Mouse (Mus musculus): ENCODE results near the gene Klhl3.
"Not testable (repeated sequence)": the region's sequence is repeated elsewhere in the genome, so short reads cannot be mapped to it uniquely, and the experiment has no call there.

Gene Klhl3

DNA sequence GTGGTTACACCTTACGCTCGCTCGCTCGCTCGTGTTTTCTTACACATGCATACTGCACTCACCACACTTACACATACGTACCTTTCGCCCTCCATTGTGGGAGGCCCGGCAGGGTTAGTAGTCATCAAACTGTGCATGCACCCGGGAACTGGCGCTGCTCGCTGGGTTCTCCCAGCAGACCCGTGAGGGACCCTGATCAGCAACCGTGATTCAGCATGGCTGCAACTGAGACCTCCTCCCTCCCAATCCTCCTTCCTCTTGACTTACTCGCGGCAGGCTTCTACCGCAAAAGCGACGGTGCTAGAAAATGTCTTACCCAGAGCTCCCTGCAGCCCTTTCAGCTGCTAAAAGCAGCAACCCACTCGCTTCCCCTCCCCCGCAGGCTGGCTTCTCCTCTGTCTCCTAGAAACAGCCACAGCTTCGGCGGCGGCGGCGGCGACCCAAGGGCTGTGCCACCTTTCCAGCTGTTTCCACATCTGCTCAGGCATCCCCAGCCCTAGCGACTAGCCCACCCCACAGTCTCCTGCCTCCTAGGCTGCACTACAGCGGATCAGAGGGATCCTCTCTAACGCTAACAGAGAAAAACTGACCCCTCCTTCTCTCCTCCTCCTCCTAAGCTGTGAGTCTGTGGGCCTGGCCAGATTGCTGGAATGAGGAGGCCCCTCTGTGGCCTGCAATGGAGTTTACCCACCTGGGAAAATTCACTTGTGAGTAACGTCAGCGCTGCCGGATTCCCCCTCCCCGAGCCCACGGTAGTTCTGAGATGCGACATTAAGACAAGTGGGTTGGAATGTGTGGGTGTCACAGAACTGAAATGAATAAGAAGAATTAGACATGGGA, at the start of gene Klhl3:
TSS of gene Klhl3 (minus strand) at position 532 of the 840 bp plus-strand sequence.
- peak; percentile 83 for DNase-seq

DNA sequence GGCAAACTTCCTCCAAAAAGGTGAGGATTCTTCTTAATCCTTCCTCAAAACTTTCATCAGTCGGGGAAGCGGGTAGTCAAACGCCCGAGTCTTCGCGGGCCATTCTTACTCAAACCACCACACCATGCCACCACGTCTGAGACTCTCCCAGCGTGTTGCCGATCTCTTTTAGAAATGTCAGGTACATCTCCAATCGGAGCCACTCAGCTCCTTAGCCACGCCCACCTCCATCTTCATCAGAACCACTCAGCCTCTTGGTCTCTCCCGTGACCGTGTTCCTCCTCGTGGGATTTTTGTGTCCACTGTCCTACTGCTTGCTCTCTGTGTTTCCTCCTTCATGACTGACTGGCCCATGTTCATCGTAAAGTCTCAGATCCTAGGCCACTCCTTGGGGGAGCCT, 47.4 kb upstream of the Klhl3 start:
- DNase-seq: no peak

DNA sequence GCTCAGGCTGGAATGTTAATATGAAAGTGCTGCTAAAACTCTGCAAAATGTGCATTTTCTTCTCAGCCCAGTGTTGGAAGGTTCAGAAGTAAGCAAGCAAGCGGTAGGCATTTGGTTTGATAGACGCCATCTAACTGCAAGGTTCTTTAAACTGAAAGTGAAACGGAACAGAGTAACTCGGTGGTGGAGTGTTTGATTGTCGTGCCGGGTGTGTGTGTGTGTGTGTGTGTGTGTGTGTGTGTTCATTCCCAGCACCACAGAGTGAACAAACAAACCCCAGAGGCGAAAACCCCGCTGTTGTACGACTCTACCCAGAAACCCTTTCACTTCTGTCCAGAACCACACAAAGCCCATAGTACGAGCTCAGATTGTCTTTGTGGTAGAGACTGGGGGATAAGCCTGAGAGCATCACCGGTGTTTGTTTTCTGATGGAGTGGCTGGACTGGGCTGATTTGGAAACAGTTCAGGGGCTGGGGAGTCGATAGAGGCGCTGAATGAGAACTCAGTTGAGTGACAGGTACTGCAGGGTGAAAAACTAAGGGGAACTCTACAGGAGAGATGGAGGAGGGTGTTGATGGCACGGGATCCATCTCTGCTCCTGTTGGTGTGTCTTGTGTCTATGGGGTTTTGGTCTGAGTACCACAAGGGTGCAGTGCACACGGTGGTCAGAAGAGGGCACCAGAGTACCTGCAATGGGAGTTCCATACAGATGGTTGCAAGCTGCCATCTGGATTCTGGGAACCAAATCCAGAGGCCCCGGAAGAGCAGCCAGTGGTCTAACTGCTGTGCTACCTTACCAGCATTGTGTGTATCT, 44.9 kb upstream of the Klhl3 start:
- DNase-seq: peak; percentile 92

DNA sequence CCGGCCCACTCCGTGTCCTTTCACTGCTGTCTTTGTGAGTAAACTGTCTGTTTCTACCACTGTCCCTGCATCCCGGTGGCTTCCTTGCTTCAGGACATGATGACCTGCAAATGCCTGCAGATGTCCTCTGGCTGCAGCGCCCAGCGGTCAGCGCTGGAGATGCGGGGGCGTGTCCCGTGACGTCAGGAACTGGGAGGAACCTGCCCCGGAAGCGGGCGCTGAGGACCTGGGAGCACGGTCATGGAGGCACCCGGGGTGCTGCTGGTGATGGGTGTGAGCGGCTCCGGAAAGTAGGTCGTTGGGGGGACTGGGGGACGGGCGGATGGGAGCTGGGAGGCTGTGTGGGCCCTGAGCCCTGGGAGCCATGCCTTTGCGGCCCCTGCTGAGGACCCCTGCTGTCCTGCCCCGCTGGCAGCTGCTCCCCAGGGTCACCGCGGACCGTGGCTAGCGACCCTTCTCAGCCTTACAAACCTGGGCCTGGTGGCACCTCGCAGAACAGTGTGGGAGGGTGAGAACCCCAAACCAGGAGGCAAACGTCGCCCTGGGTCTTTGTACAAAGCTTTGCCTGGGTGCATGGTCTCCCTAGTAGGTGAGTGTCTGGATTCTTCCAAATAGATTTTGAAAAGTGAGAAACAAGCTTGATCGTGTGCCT, 44.2 kb upstream of the Klhl3 start, which contains the start of gene Idnk:
TSS of gene Idnk (plus strand) at position 203 of the 652 bp plus-strand sequence.
- peak; percentile 82 for DNase-seq

DNA sequence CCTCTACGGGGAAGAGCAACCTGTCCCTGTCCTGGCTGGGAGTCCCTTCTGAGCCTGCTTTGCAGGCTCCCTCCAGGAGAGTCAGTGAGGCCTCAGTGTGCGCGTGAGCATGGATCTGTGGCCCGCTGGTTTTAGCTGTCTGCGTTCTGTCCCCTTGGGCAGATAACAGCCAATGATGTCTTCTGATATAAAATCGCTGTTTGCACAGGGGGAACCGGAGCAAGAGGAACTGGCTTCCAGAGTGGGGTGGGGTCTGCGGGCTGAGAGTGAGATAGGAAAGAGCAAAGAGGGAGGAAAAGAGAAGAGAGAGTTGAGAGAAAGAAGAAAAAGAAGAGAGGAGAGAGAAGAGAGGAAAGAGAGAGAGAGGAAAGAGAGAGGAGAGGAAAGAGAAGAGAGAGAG, 43.6 kb upstream of the Klhl3 start:
- no peak for DNase-seq

DNA sequence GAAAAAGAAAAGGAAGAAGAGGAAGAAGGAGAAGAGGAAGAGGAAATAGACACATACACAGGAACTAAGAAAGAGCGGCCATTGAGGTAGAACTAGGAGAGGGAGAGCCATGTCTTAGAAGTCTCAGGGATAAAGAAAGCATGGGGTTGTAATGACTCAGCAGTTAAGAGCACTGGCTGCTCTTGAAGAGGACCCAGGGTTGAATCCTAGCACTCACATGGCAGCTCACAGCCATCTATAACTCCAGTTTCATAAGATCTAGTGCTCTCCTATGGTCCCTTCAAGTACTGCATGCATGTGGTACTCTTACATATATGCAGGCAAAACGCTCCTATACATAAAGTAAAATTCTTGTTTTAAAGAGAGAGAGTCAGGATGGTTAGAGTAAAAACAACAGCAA, 42.6 kb upstream of the Klhl3 start:
- DNase-seq: no peak

DNA sequence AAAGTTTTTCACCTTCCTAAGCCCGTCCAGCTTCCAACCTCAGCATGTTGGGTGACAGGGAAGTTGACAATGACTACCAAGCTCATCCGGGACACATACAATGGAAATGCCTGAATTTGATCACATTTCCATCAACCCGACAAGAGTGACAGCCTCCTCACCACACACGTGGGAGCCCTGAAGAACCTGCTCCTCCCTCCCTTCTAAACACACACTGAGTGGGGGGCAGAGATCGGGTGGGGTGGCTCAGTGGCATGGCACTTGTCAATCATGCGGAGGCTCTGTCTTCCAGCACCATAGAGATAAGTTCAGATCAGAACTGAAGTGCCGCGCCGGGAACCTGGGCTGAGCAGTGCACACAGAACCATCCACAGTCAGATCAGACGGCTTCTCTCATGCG, 37.0 kb upstream of the Klhl3 start:
- DNase-seq: no peak

DNA sequence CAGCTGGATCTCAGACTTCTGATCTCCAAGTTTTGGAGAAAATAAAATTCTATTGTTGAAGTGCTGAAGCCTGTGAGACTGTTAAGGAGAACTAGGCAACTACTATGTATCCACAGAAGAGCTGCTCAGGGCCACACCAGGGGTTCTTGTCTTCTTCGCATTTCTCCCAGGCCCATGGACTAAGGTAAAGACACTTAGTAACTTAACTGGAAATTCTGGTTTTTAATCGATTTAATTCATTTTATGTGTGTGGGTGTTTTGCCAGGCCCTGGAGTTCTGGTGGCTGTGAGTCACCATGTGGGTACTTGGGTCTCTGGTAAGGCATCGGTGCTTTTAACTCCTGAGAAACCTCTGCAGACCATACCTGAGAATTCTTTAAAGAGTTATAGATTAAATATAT, 36.2 kb upstream of the Klhl3 start:
- DNase-seq: no peak

DNA sequence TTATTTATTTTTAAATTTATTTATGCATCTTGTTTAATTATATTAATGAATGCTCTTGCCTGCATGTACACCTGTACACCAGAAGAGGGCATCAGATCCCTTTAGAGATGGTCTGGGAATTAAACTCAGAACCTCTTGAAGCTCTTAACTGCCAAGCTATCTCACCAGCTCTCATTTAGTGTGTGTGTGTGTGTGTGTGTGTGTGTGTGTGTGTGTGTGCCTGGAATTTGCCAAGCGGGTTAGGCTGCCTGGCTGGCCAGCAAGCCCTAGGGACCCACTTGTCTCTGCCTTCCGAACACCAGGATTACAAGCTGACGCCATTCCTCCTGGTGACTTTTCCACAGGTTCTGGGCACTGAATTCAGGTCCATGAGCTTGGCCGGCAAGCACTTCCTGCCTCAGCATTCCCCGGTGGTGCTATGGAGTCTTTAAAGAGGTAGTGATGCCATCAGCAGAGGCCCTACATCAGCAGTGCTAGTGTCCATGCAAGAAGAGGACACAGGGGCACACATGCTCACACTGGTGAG, 35.7 kb upstream of the Klhl3 start:
- no peak for DNase-seq

DNA sequence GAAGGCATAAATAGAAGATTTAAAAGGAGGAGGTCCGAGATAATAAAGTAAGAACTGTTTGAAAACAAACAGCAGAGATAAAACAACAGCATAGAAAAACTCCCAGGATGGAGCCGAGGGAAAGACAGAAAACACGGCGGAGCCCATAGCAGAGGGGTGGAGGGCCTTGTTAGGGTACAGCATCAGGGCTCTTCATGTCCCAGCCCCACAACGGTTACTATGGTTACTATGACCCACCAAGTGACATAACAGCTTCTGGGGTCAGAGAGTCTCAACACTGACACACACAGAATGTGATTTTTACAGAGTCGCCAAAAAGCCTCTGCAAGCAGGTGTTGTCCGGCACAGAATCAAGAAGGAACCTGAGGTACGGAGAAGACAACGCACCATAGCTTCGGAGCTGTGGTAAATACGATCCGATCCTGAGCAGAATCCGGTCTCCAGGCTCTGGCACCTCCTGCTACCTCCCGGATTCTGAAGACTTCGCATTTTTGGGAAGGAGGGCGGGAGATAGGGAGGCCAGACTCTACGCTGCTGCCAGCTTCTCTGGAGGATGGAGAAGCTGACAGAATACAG, 35.0 kb upstream of the Klhl3 start:
- no peak for DNase-seq

DNA sequence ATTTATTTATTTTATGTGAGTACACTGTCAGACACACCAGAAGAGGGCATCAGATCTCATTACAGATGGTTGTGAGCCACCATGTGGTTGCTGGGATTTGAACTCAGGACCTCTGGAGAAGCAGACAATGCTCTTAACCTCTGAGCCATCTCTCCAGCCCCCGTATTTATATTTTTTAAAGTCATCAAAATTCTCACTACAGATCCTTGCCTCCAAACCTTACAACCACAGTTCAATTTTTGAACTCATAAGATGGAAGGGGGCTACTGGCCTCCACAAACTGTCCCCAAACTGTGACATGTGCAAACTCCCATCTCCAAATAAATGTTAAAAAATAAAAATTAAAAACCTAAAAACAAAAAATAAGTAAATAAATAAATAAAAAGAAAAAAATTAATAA, 34.4 kb upstream of the Klhl3 start:
- DNase-seq: no peak

DNA sequence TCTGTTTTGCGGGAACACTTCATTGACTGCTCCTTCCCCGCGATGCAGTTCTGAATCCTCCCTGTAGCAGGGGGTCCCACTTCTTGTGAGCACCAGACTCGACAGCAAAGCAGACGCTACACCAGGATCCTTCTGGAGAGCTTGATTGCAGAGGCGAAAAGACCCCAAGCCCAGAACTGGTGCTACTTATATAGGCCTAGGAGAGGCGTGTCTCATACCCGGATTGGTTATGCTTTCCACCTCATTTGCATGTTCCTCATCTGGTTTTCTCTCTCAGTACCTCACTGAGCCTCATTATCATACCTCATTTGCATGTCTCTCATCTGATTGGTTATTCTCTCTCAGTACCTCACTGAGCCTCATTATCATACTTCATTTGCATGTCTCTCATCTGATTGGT, 33.2 kb upstream of the Klhl3 start:
- not testable (repeated sequence) for DNase-seq

DNA sequence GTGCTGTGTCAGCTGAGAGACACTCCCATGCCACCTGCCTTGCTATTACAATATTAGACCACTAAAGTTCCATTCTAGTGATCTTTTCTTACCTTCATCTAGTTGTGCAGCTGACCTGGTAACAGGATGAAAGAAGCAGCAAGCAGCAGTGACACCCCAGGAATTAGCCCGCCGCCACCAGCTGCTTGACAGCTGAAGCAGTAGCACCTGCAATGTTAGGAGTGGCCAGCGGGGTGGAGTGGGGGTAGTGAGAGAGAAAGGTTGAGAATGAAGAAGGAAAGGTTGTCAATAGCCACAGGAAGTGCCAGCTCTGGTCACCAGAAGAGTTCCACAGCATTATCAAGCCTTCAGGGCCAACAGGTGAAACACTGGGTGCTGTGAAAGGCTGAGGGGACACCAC, 18.3 kb upstream of the Klhl3 start:
- no peak for DNase-seq

DNA sequence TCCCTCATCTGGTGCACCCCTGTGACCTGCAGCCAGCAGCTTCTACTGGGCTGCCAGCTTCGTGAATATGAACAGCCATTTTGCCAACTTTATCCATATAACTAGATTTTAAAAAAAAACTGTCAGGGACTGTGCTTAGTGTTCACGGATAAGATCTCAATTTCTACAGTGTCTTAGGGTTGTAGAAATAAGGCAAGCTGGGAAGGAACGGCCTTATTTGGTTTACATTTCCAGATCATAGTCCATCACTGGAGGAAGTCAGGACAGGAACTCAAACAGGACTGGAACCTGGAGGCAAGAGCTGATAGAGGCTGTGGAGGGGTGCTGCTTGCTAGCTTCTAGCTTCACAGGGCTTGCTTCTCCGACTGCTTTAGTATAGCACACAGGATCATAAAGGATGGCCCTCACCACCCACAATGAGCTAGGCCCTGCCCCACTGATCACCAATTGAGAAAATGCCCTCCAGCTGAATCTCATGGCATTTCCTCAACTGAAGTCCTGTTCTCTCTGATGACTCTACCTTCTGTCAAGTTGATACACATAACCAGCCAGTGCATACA, 16.4 kb upstream of the Klhl3 start:
- DNase-seq: no peak

DNA sequence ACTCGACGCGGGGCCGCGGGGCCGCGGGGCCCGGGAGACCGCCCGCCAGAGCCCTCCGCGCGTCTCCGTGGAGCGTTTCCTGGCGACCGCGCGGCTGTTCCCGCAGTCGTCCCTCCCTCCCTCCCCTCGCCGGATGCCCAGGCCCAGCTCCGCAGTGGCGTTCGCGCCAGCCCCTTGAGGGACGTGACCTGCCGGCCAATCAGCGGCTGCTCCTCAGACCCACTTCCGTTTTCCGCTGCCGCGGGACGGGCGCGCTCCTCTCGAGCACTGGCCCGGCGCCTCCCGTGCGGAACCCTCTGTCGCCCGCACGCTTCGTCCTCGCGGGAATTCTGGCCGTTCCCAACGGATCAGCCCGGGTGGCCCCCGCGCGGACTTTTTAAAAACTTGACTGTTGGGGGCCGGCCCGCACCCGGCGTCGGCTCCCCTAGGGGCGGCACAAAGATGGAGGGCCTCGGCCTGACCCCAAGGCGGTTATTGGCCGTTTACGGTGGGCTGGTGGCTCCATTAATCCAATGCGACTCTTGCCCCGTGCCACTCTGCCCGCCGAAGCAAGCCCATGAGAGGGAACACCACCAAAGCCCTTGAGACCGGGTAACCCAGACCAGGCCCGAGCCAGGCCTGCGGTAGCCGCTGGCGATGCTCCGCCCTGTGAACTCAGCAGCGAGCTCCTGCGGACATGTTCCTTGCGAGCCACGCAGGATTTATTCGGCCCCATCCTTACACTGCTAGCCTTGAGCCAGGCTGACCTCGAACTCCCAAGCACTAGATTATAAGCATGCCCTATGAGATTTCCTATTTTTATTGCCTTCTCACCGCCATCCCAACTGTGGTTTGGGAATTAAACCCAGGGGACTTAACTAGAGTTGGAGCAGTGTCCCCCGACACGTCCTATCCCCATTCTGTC, 15.6 kb upstream of the Klhl3 start:
- DNase-seq: peak; percentile 96

DNA sequence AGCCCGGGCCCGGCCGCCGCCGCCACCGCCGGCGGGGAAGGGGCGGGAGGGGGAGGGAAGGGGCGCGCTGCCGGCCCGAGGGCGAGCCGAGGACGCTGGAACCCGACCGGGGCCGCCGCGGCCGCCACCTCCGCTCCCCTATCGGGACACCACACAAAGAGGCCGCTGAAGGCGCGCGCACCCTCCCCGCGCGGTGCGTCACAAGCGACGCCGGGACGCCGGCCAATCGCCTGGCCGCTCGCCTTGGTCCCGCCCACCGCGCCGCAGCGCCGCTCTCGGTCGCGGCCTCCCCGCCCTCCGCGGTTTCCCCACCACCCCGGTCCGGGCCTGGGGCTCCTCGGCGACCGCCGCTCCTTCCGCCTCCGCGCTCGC, 15.0 kb upstream of the Klhl3 start, which contains the start of gene Hnrnpa0:
TSS of gene Hnrnpa0 (minus strand) at position 161 of the 372 bp plus-strand sequence.
- DNase-seq: peak; percentile 92

DNA sequence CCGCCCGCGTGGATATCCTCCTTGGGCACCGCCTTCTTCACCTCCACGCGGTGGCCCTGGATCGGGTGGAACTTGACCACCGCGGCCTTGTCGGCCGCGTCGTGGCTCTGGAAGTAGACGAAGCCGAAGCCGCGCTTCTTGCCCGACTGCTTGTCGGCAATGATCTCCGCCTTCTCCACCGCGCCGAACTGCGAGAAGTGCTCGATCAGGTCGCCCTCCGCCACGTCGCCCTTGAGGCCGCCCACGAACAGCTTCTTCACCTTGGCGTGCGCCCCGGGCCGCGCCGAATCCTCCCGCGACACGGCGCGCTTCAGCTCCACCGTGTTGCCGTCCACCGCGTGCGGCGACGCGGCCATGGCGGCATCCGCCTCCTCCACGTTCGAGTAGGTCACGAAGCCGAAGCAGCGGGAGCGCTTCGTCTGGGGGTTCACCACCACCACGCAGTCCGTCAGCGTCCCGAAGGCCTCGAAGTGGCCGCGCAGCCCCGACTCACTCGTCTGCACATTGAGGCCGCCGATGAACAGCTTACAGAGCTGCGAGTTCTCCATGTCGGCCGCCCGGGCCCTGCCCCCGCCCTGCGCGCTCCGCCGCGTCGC, 14.5 kb upstream of the Klhl3 start:
- peak; percentile 62 for DNase-seq

DNA sequence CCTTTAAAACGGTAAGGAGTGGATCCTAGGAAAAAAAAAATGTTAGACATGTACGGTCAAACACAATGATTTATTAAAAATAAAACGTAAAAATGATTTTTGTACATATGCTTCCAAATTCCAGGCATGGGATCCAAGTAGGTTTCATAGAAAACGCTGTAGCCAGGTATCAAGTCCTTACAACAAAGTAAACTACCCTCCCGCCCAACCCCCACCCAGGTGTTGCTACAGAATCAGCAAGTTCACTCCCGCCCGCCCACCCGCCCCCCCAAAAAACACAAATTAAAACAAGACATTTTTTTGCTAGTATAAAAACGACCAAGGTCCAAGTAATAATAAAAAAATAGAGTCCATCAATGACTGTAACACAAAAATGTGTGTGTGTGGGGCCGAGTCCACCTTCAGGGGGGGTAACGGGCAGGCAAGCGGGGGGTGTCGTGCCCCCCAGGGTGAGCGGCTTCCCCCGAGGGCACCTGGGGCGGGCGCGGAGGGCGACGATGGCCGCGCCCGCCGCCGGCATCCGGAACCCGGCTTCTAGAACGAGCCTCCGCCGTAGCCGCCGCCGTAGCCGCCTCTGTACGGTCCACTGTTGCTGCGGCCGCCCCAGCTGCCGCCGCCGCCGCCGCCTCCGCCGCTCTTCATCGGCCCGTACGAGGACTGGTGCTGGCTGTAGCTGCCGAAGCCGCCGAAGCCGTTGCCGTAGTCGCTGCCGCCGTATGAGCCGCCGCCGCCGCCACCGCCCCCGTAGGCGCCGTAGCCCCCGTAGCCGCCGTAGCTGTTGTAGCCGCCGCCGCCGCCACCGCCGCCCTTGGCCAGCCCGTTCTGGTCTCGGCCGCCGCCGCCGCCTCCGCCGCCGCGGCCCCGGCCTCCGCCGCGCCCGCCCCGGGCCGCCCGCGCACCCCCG, 13.7 kb upstream of the Klhl3 start:
- DNase-seq: no peak

DNA sequence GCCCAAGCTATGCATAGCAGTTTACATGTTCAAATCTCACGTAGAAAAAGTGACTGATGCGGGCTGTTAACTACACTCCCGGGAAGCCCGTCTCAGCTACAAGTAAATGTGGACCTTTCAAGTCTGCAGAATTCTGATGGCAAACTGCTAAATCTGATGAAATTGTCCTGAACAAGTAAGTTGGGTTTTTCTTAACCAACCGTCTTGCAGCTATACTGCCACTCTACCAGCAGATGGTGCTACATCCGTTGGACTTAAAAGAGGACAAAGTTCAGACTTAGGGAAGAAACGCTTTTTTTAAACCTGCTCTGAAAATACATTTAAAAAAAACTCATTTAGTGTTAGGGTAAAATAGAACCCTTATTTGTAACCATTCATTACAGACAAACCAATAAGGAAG, 12.7 kb upstream of the Klhl3 start:
- DNase-seq: no peak

DNA sequence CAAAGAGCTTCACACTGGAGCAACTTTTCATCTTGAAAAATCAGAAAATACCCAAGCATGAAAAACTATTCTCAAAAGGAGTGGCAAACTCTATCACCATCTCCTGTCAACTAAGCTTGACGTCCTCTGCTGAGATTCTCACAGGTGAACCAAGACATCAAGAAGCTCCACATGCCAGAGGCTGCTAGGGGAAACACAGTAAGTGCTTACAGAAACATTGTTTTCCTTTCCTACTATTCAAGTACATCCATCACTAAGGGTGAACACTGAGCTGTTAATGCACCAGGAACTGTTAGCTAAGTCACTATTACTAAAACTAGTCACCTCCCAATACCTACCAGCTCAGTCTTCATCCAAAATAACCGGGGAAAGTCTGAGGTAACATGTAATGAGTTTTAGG, 11.6 kb upstream of the Klhl3 start:
- no peak for DNase-seq

Data from layer of hippocampus, adult 9-11 months (tissue).